Mouse (Mus musculus) lung, embryonic 15.5 days (tissue): ENCODE data around the gene Gp1ba. TPM values are rescaled to one million over a fixed set of nuclear protein-coding genes. Genes with fewer than 3 reads are reported as not detected.

ENCODE experiments used
- ATAC-seq: fragments of 200-750 bp; cut with Nextera tagmentation; 2 replicates; pipeline ENCODE4 v1.8.0; 2017; ENCODE audit warnings: moderate number of reproducible peaks, borderline replicate concordance; ENCODE audit not compliant: low FRiP score, low TSS enrichment; ENCODE audit errors: extremely low read depth
- H3K27ac ChIP-seq: fragments of 300-500 bp; sonication (generic); 2 replicates; pipeline ENCODE4 v1.5.1; 2015; ENCODE audit warnings: moderate library complexity, mild to moderate bottlenecking, inconsistent platforms
- H3K27me3 ChIP-seq: fragments of 300-500 bp; sonication (generic); 2 replicates; pipeline ENCODE4 v1.6.1; 2015; ENCODE audit warnings: inconsistent platforms
- H3K36me3 ChIP-seq: fragments of 300-500 bp; sonication (generic); 2 replicates; pipeline ENCODE4 v1.6.1; 2015; ENCODE audit warnings: inconsistent platforms
- H3K4me1 ChIP-seq: fragments of 300-500 bp; sonication (generic); 2 replicates; pipeline ENCODE4 v1.6.1; 2015; ENCODE audit warnings: inconsistent platforms
- H3K4me2 ChIP-seq: fragments of 300-500 bp; sonication (generic); 2 replicates; pipeline ENCODE4 v1.6.1; 2015; ENCODE audit warnings: inconsistent platforms, mild to moderate bottlenecking, moderate library complexity
- H3K4me3 ChIP-seq: fragments of 300-500 bp; sonication (generic); 2 replicates; pipeline ENCODE4 v1.5.1; 2015; ENCODE audit warnings: mild to moderate bottlenecking, inconsistent platforms
- H3K9ac ChIP-seq: fragments of 300-500 bp; sonication (generic); 2 replicates; pipeline ENCODE4 v1.6.1; 2015; ENCODE audit warnings: inconsistent platforms
- H3K9me3 ChIP-seq: fragments of 300-500 bp; sonication (generic); 2 replicates; pipeline ENCODE4 v1.6.1; 2016; ENCODE audit warnings: inconsistent platforms
- WGBS: fragments of 180-500 bp; shearing (Covaris S2); methylation state at CpG from one replicate; pipeline ENCODE4 v1.1.7; 2015; 5-methylcytosine and 5-hydroxymethylcytosine counted together
- polyA plus RNA-seq: library from polyadenylated mRNA; unstranded; fragments of >200 nt; fragmentation: Nextera tagmentation; extraction: Ambion mirVana; gene quantifications from 2 replicates; pipeline ENCODE4 v1.2.1, GENCODE M21; 2015

Gp1ba gene
- polyA plus RNA-seq = 0.37 and 0.38 TPM in 2 replicates

DNA sequence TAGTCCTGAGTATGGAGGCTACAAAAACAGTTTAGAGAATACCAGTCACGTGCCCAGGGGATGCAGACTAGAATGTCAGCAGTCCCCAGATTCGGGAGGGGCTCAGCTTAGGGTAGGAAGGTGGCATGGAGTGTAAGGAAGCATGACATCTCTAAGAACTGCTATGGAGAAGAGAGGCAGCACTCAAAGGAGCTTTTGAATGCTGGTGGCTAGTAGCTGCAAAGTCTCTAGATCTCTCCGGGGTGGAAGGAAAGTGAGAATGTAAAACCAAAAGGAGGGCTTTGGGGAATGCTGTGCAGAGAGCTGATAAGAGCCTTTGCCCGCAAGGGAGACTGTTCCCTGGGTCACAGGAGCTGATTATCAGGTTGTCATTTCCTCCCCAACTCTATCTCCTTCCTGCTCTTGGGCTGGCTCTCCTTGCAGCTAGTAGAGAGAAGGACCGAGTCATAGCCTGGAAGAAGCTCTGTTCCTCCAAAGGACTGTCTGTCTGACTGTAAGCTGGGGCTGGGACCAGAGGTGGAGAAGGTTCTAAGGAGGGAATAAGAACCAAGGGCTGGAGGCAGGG, at the start of gene Gp1ba:
Gene Gp1ba, plus strand, starts transcription at position 409 of the 565 bp plus-strand sequence.
- H3K27ac ChIP-seq = no peak within 1 kb of the TSS
- 12% methylated on average over 5 of the region's 5 CpGs for WGBS
- H3K36me3 ChIP-seq = peaks cover 3% of the 10 kb centered on the region; the same call in 1 of the 2 replicates
- no peak for ATAC-seq
- no peak within 1 kb of the TSS for H3K9ac ChIP-seq
- H3K4me1 ChIP-seq = no peaks in the 10 kb centered on the region
- H3K27me3 ChIP-seq = no peaks in the 10 kb centered on the region
- no peaks in the 10 kb centered on the region for H3K9me3 ChIP-seq
- H3K4me2 ChIP-seq = no peak within 1 kb of the TSS
- no peak within 1 kb of the TSS for H3K4me3 ChIP-seq

DNA sequence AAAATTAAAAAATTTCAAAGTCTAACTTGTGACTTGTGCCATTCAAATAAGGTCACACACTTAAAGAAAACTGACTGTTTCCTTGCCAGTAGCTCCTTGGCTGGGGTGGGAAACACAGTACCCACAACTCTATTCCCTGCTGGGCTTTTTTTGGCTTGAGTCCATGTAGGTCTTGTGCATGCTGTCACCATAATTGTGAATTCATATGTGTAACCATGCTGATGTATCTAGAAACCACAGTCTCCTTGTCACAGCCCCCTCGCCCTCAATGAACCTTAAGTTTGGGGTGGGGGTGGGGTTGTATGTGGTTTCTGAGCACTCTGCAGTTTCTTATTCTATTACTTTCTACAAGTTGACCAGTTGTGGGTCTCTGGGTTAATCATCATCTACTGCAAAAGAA, 47.2 kb upstream of the Gp1ba start:
- Histone ChIP-seq H3K4me1 (peaks cover 3% of the 10 kb centered on the region; the same call in 1 of the 2 replicates), H3K9me3 (no peaks in the 10 kb centered on the region), H3K4me2 (no peak overlapping the region), H3K36me3 (no peaks in the 10 kb centered on the region), H3K27me3 (no peaks in the 10 kb centered on the region), H3K4me3 (no peak overlapping the region), H3K27ac (no peak overlapping the region), H3K9ac (no peak overlapping the region)
- no peak for ATAC-seq
- WGBS = 78% methylated on average over 1 of the region's 1 CpGs

DNA sequence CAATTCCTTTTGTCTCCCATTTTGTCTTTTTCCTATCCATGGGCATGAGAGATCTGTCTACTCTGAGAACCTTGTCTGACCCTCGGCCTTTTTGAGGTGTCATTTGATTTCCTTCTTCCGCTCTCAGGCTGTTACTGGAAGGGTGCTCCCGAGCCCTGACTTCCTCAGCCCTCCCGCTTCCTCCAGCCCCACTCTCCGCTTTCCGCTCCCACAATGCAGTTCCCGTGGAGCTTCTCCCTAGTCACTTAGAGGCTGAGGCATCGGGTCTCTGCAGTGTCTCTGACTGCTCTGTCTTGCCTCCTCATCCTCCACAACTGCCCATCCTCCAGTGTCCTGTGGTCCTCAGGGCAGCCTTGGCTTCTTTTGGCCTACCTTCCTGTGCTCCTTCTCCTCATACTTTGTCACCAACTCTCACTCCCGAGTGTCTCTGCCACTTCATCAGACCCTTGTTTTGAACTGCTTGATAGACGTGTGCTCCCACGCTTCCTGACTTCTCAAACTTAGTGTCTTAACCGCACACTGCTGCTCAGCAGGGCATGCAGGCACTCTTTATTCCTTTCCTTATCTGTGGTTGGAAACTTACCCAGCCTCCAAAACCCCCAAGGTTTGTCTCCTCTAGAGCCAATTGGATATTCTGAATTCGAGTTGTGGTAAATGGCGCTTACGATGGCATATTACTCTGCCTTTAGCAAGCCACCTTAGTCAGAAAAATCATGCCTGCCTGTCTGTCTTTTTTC, 44.5 kb upstream of the Gp1ba start:
- Histone ChIP-seq H3K36me3 (peaks cover 15% of the 10 kb centered on the region), H3K27ac (peak overlapping the region; percentile 21; the same call in 1 of the 2 replicates), H3K9ac (no peak overlapping the region), H3K27me3 (no peaks in the 10 kb centered on the region), H3K9me3 (no peaks in the 10 kb centered on the region), H3K4me2 (no peak overlapping the region), H3K4me1 (no peaks in the 10 kb centered on the region; the same call in 1 of the 2 replicates), H3K4me3 (no peak overlapping the region)
- 53% methylated on average over 15 of the region's 15 CpGs for WGBS
- no peak for ATAC-seq

DNA sequence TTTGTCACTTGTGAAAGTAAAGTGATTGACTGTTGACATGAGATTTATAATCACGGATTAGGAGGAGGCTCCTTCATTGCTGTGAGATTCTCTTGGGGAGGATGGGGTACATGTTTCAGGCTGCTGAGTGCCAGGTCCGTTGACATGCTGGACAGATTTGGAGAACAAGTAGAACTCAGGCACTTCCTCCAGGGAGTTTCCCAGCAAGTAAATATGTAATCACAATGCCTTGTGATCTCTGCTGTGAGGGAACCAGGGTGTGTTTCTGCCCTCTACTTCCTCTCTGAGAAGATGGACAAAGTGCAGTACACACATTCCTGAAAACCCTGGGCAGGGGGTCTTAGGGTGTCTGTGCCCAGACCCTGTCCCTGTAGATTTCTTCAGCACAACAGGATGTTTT, 43.3 kb upstream of the Gp1ba start:
- ATAC-seq = no peak
- H3K9ac ChIP-seq = no peak overlapping the region
- 53% methylated on average over 2 of the region's 2 CpGs for WGBS
- H3K27me3 ChIP-seq = no peaks in the 10 kb centered on the region
- H3K27ac ChIP-seq = no peak overlapping the region
- no peaks in the 10 kb centered on the region for H3K9me3 ChIP-seq
- no peak overlapping the region for H3K4me2 ChIP-seq
- H3K36me3 ChIP-seq = peaks cover 15% of the 10 kb centered on the region
- no peak overlapping the region for H3K4me3 ChIP-seq
- H3K4me1 ChIP-seq = no peaks in the 10 kb centered on the region; the same call in 1 of the 2 replicates

GRCm38 (mm10) chr11:70596094-70596493, 42.8 kb upstream of the Gp1ba start:
- H3K9ac ChIP-seq = no peak overlapping the region
- H3K4me2 ChIP-seq = no peak overlapping the region
- ATAC-seq = no peak
- no peaks in the 10 kb centered on the region for H3K27me3 ChIP-seq
- no peak overlapping the region for H3K4me3 ChIP-seq
- no peaks in the 10 kb centered on the region for H3K9me3 ChIP-seq
- H3K36me3 ChIP-seq = peaks cover 15% of the 10 kb centered on the region
- H3K4me1 ChIP-seq = no peaks in the 10 kb centered on the region; the same call in 1 of the 2 replicates
- WGBS = 65% methylated on average over 4 of the region's 4 CpGs
- no peak overlapping the region for H3K27ac ChIP-seq

GRCm38 (mm10) chr11:70597301-70597700, 41.6 kb upstream of the Gp1ba start:
- no peak overlapping the region for H3K27ac ChIP-seq
- no peak overlapping the region for H3K9ac ChIP-seq
- H3K4me2 ChIP-seq = no peak overlapping the region
- no peaks in the 10 kb centered on the region; the same call in 1 of the 2 replicates for H3K4me1 ChIP-seq
- 78% methylated on average over 6 of the region's 6 CpGs for WGBS
- H3K9me3 ChIP-seq = no peaks in the 10 kb centered on the region
- ATAC-seq = no peak
- H3K36me3 ChIP-seq = peaks cover 15% of the 10 kb centered on the region
- no peak overlapping the region for H3K4me3 ChIP-seq
- no peaks in the 10 kb centered on the region for H3K27me3 ChIP-seq

GRCm38 (mm10) chr11:70598451-70598953, 40.4 kb upstream of the Gp1ba start:
- H3K9ac ChIP-seq = no peak overlapping the region
- H3K4me3 ChIP-seq = no peak overlapping the region
- no peak overlapping the region for H3K27ac ChIP-seq
- WGBS = 87% methylated on average over 9 of the region's 9 CpGs
- H3K4me1 ChIP-seq = no peaks in the 10 kb centered on the region; the same call in 1 of the 2 replicates
- H3K9me3 ChIP-seq = no peaks in the 10 kb centered on the region
- no peak for ATAC-seq
- H3K4me2 ChIP-seq = no peak overlapping the region
- peaks cover 18% of the 10 kb centered on the region for H3K36me3 ChIP-seq
- H3K27me3 ChIP-seq = no peaks in the 10 kb centered on the region

DNA sequence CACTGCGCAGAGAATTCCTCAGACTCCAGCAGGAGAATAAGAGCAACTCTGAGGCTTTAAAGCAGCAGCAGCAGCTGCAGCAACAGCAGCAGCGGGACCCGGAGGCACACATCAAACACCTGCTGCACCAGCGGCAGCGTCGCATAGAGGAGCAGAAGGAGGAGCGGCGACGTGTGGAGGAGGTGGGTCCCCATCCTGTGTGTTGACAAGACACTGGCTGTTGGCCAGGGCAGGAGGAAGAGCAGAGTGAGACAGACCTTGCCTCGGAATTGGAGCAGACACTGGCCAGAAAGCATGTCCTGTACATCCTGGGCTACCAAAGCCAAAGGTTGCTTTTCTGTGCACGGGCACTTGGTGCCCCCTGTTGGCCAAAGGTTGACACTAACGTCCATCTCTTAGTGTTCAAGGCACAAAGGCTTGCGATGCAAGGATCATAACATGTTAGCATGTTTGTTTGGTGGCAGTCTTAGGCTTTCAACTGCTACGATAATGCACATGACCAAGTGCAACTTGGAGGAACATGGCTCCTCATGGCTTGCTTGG, 33.8 kb upstream of the Gp1ba start:
- no peak for ATAC-seq
- Histone ChIP-seq H3K4me1 (no peaks in the 10 kb centered on the region), H3K27me3 (no peaks in the 10 kb centered on the region), H3K9me3 (no peaks in the 10 kb centered on the region), H3K27ac (no peak overlapping the region), H3K9ac (no peak overlapping the region), H3K36me3 (peaks cover 52% of the 10 kb centered on the region), H3K4me3 (no peak overlapping the region), H3K4me2 (no peak overlapping the region)
- WGBS = 52% methylated on average over 14 of the region's 14 CpGs

- Histone ChIP-seq H3K36me3 (peaks cover 55% of the 10 kb centered on the region), H3K9me3 (no peaks in the 10 kb centered on the region), H3K27me3 (no peaks in the 10 kb centered on the region), H3K9ac (no peak overlapping the region), H3K4me1 (no peaks in the 10 kb centered on the region), H3K27ac (no peak overlapping the region), H3K4me2 (no peak overlapping the region), H3K4me3 (no peak overlapping the region)
- no peak for ATAC-seq
- WGBS = 69% methylated on average over 12 of the region's 12 CpGs
These were observed 32.2 kb upstream of the Gp1ba start for GRCm38 (mm10) chr11:70606717-70607116.

DNA sequence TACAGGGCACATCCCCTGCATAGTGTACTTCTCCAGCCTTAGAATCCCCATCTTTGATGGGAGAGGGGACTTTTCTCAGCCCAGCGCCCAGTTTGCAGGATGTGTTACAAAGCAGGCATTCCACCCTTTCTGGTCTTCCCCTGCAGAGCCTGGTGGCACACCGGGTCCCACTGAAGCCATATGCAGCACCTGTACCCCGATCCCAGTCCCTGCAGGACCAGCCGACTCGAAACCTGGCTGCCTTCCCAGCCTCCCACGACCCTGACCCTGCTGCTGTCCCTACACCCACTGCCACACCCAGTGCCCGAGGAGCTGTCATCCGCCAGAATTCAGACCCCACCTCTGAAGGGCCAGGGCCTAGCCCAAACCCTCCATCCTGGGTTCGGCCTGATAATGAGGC, 31.3 kb upstream of the Gp1ba start:
- WGBS = 86% methylated on average over 9 of the region's 9 CpGs

DNA sequence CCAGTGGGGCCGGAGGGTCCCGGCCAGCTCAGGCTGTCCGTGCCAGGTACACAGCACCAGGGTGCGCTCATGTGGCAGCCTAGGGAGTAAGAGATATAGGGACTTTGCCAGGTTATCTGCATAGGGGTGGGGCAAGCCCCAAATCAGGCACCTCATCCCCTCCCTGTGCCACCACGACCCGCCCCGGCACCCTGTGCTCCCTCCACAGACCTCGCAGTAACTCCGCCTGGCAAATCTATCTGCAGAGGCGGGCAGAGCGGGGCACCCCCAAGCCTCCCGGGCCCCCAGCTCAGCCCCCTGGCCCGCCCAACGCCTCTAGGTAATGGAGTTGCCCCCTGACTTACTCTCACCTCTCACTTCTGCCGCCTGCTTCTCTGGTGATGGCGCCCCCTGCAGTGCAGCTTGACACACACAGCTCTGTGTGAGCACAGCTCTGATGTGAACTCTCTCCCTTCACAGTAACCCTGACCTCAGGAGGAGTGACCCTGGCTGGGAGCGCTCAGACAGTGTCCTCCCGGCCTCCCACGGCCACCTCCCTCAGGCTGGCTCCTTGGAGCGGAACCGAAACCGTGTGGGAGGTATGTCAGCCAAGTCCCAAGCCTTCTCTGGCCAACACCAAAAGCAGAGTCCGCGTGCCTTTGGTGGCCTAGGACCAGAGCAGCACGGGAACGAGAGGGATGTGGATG, 30.4 kb upstream of the Gp1ba start:
- Histone ChIP-seq H3K4me3 (no peak overlapping the region), H3K27ac (no peak overlapping the region), H3K27me3 (no peaks in the 10 kb centered on the region), H3K4me1 (no peaks in the 10 kb centered on the region), H3K9ac (no peak overlapping the region), H3K36me3 (peaks cover 64% of the 10 kb centered on the region), H3K9me3 (no peaks in the 10 kb centered on the region), H3K4me2 (no peak overlapping the region)
- ATAC-seq = no peak; the same call in 1 of the 2 replicates
- 87% methylated on average over 26 of the region's 26 CpGs for WGBS

More for the DNA sequence above, 31.3 kb upstream of the Gp1ba start:
- Histone ChIP-seq H3K4me3 (no peak overlapping the region), H3K4me2 (no peak overlapping the region), H3K9me3 (no peaks in the 10 kb centered on the region), H3K36me3 (peaks cover 58% of the 10 kb centered on the region), H3K9ac (no peak overlapping the region), H3K27me3 (no peaks in the 10 kb centered on the region), H3K4me1 (no peaks in the 10 kb centered on the region), H3K27ac (no peak overlapping the region)
- no peak for ATAC-seq
